Mouse (Mus musculus): Measurements from ENCODE around the gene Kctd7. TPM values are rescaled to one million over a fixed set of nuclear protein-coding genes. Genes with fewer than 3 reads are reported as not detected.

Kctd7 gene
- polyA plus RNA-seq, 1 experiment from 2014 or later, result 12.2 TPM

GRCm38 (mm10) chr5:130120070-130120736 is 24.5 kb upstream of the Kctd7 start:
- no peak overlapping the region for H3K9ac ChIP-seq
- no peaks in the 10 kb centered on the region for H3K36me3 ChIP-seq
- H3K4me2 ChIP-seq (replicated peaks), result no peak overlapping the region
- ATAC-seq (ENCODE audit: low FRiP score, low read depth), result no peak
- H3K27ac ChIP-seq, result no peak overlapping the region
- no peaks in the 10 kb centered on the region for H3K27me3 ChIP-seq (replicated peaks)
- H3K4me1 ChIP-seq, result peaks cover 6% of the 10 kb centered on the region; the same call in 1 of the 2 replicates
- H3K9me3 ChIP-seq, result no peaks in the 10 kb centered on the region
- WGBS, result 88% methylated on average over 12 of the region's 12 CpGs
- no peak overlapping the region for H3K4me3 ChIP-seq

GRCm38 (mm10) chr5:130120904-130121303 is 23.8 kb upstream of the Kctd7 start:
- Histone ChIP-seq H3K4me2 (replicated peaks) (no peak overlapping the region), H3K9ac (no peak overlapping the region), H3K4me3 (no peak overlapping the region), H3K27me3 (replicated peaks) (no peaks in the 10 kb centered on the region), H3K36me3 (no peaks in the 10 kb centered on the region), H3K4me1 (peaks cover 6% of the 10 kb centered on the region; the same call in 1 of the 2 replicates), H3K9me3 (no peaks in the 10 kb centered on the region), H3K27ac (no peak overlapping the region)
- 70% methylated on average over 6 of the region's 6 CpGs for WGBS
- no peak for ATAC-seq (ENCODE audit: low FRiP score, low read depth)

- Histone ChIP-seq H3K4me1 (peaks cover 6% of the 10 kb centered on the region; the same call in 1 of the 2 replicates), H3K4me2 (replicated peaks) (no peak overlapping the region), H3K27ac (no peak overlapping the region), H3K36me3 (no peaks in the 10 kb centered on the region), H3K27me3 (replicated peaks) (no peaks in the 10 kb centered on the region), H3K9ac (no peak overlapping the region), H3K4me3 (no peak overlapping the region), H3K9me3 (no peaks in the 10 kb centered on the region)
- ATAC-seq (ENCODE audit: low FRiP score, low read depth), result no peak
- 94% methylated on average over 2 of the region's 2 CpGs for WGBS
Observed at GRCm38 (mm10) chr5:130122355-130122754, 22.3 kb upstream of the Kctd7 start.

- H3K9me3 ChIP-seq, result no peaks in the 10 kb centered on the region
- no peak for ATAC-seq (ENCODE audit: low FRiP score, low read depth)
- no peak overlapping the region for H3K27ac ChIP-seq
- no peak overlapping the region for H3K4me2 ChIP-seq (replicated peaks)
- 68% methylated on average over 5 of the region's 5 CpGs for WGBS
- no peak overlapping the region for H3K4me3 ChIP-seq
- H3K36me3 ChIP-seq, result no peaks in the 10 kb centered on the region
- peaks cover 11% of the 10 kb centered on the region; the same call in 1 of the 2 replicates for H3K4me1 ChIP-seq
- H3K27me3 ChIP-seq (replicated peaks), result no peaks in the 10 kb centered on the region
- H3K9ac ChIP-seq, result no peak overlapping the region
Observed at GRCm38 (mm10) chr5:130124271-130124670, 20.4 kb upstream of the Kctd7 start.

GRCm38 (mm10) chr5:130128686-130129523 is 15.8 kb upstream of the Kctd7 start:
- no peak overlapping the region for H3K27ac ChIP-seq
- no peak for ATAC-seq (ENCODE audit: low FRiP score, low read depth)
- H3K4me3 ChIP-seq, result no peak overlapping the region
- H3K27me3 ChIP-seq (replicated peaks), result no peaks in the 10 kb centered on the region
- no peak overlapping the region for H3K9ac ChIP-seq
- 0 out of 2 replicates have a peak, but pooled peaks cover 5% of the 10 kb centered on the region for H3K4me1 ChIP-seq
- no peaks in the 10 kb centered on the region for H3K36me3 ChIP-seq
- H3K4me2 ChIP-seq (replicated peaks), result no peak overlapping the region
- 64% methylated on average over 11 of the region's 11 CpGs for WGBS
- no peaks in the 10 kb centered on the region for H3K9me3 ChIP-seq

GRCm38 (mm10) chr5:130129524-130129793 is 15.2 kb upstream of the Kctd7 start:
- no peaks in the 10 kb centered on the region for H3K36me3 ChIP-seq
- ATAC-seq (ENCODE audit: low FRiP score, low read depth), result no peak
- H3K4me3 ChIP-seq, result no peak overlapping the region
- no peaks in the 10 kb centered on the region for H3K27me3 ChIP-seq (replicated peaks)
- no peaks in the 10 kb centered on the region for H3K9me3 ChIP-seq
- no peak overlapping the region for H3K4me2 ChIP-seq (replicated peaks)
- H3K9ac ChIP-seq, result no peak overlapping the region
- 0 out of 2 replicates have a peak, but pooled peaks cover 5% of the 10 kb centered on the region for H3K4me1 ChIP-seq
- 87% methylated on average over 5 of the region's 5 CpGs for WGBS
- H3K27ac ChIP-seq, result no peak overlapping the region

GRCm38 (mm10) chr5:130136597-130136996 is 8.1 kb upstream of the Kctd7 start:
- no peak overlapping the region for H3K4me3 ChIP-seq
- no peak overlapping the region for H3K9ac ChIP-seq
- H3K27ac ChIP-seq, result no peak overlapping the region
- no peaks in the 10 kb centered on the region for H3K9me3 ChIP-seq
- 96% methylated on average over 13 of the region's 13 CpGs for WGBS
- no peak for ATAC-seq (ENCODE audit: low FRiP score, low read depth)
- H3K27me3 ChIP-seq (replicated peaks), result no peaks in the 10 kb centered on the region
- H3K4me2 ChIP-seq (replicated peaks), result no peak overlapping the region
- H3K36me3 ChIP-seq, result peaks cover 10% of the 10 kb centered on the region; the same call in 1 of the 2 replicates
- H3K4me1 ChIP-seq, result no peaks in the 10 kb centered on the region

- Histone ChIP-seq H3K27me3 (replicated peaks) (no peaks in the 10 kb centered on the region), H3K36me3 (peaks cover 10% of the 10 kb centered on the region; the same call in 1 of the 2 replicates), H3K27ac (no peak overlapping the region), H3K9me3 (no peaks in the 10 kb centered on the region), H3K9ac (no peak overlapping the region), H3K4me1 (peaks cover 4% of the 10 kb centered on the region; the same call in 1 of the 2 replicates), H3K4me3 (no peak overlapping the region), H3K4me2 (replicated peaks) (no peak overlapping the region)
- 35% methylated on average over 8 of the region's 8 CpGs for WGBS
- ATAC-seq (ENCODE audit: low FRiP score, low read depth), result no peak
Observed at GRCm38 (mm10) chr5:130139393-130139792, 5.3 kb upstream of the Kctd7 start.

- peaks cover 2% of the 10 kb centered on the region; the same call in 1 of the 2 replicates for H3K36me3 ChIP-seq
- peaks cover 9% of the 10 kb centered on the region; the same call in 1 of the 2 replicates for H3K4me1 ChIP-seq
- no peak overlapping the region for H3K27ac ChIP-seq
- 88% methylated on average over 5 of the region's 5 CpGs for WGBS
- H3K27me3 ChIP-seq (replicated peaks), result no peaks in the 10 kb centered on the region
- no peak overlapping the region for H3K4me3 ChIP-seq
- H3K9ac ChIP-seq, result no peak overlapping the region
- no peaks in the 10 kb centered on the region for H3K9me3 ChIP-seq
- no peak for ATAC-seq (ENCODE audit: low FRiP score, low read depth)
- H3K4me2 ChIP-seq (replicated peaks), result no peak overlapping the region
Observed at GRCm38 (mm10) chr5:130141138-130141537, 3.5 kb upstream of the Kctd7 start.

- WGBS, result 73% methylated on average over 4 of the region's 4 CpGs
- H3K36me3 ChIP-seq, result no peaks in the 10 kb centered on the region
- no peak for ATAC-seq (ENCODE audit: low FRiP score, low read depth)
Observed at GRCm38 (mm10) chr5:130142041-130142440, 2.6 kb upstream of the Kctd7 start.

GRCm38 (mm10) chr5:130143101-130143500 is 1.6 kb upstream of the Kctd7 start:
- Histone ChIP-seq H3K4me3 (no peak overlapping the region), H3K4me2 (replicated peaks) (no peak overlapping the region), H3K36me3 (no peaks in the 10 kb centered on the region), H3K4me1 (peaks cover 9% of the 10 kb centered on the region; the same call in 1 of the 2 replicates), H3K9ac (no peak overlapping the region), H3K9me3 (no peaks in the 10 kb centered on the region), H3K27ac (no peak overlapping the region), H3K27me3 (replicated peaks) (no peaks in the 10 kb centered on the region)
- no peak for ATAC-seq (ENCODE audit: low FRiP score, low read depth)
- 91% methylated on average over 7 of the region's 7 CpGs for WGBS

More at GRCm38 (mm10) chr5:130142041-130142440, 2.6 kb upstream of the Kctd7 start:
- Histone ChIP-seq H3K9me3 (no peaks in the 10 kb centered on the region), H3K4me2 (replicated peaks) (no peak overlapping the region), H3K27me3 (replicated peaks) (no peaks in the 10 kb centered on the region), H3K4me1 (peaks cover 9% of the 10 kb centered on the region; the same call in 1 of the 2 replicates), H3K27ac (no peak overlapping the region), H3K9ac (no peak overlapping the region), H3K4me3 (no peak overlapping the region)

- ATAC-seq (ENCODE audit: low FRiP score, low read depth), result peak; percentile 72
Observed at GRCm38 (mm10) chr5:130143977-130144333, 706 bp upstream of the Kctd7 start.

More at GRCm38 (mm10) chr5:130143977-130144333, 706 bp upstream of the Kctd7 start:
- no peaks in the 10 kb centered on the region for H3K9me3 ChIP-seq
- H3K36me3 ChIP-seq, result peaks cover 3% of the 10 kb centered on the region; the same call in 1 of the 2 replicates
- H3K27me3 ChIP-seq (replicated peaks), result no peaks in the 10 kb centered on the region
- peak overlapping the region; percentile 38; the same call in 1 of the 2 replicates for H3K9ac ChIP-seq
- H3K4me2 ChIP-seq (replicated peaks), result peak overlapping the region; percentile 91
- peaks cover 9% of the 10 kb centered on the region; the same call in 1 of the 2 replicates for H3K4me1 ChIP-seq
- 3% methylated on average over 20 of the region's 20 CpGs for WGBS
- H3K4me3 ChIP-seq, result peak overlapping the region; percentile 66
- peak overlapping the region; percentile 53; the same call in 1 of the 2 replicates for H3K27ac ChIP-seq
